Mouse (Mus musculus): Measurements from ENCODE around the gene Gm10961. TPM values are rescaled to one million over a fixed set of nuclear protein-coding genes. Genes with fewer than 3 reads are reported as not detected.

Gm10961 gene
- polyA plus RNA-seq, 1 experiment = not detected

GRCm38 (mm10) chr3:107586504-107586903 is 44.6 kb upstream of the Gm10961 start:
- no peak overlapping the region for H3K4me3 ChIP-seq
- H3ac ChIP-seq (ENCODE audit: control insufficient read depth, insufficient read length) = no peak overlapping the region
- H3K36me3 ChIP-seq (ENCODE audit: control insufficient read depth, insufficient read depth) = no peaks in the 10 kb centered on the region
- no peaks in the 10 kb centered on the region for H3K79me2 ChIP-seq (ENCODE audit: control insufficient read depth, insufficient read depth)
- H3K27me3 ChIP-seq (ENCODE audit: control insufficient read depth, insufficient read depth, insufficient read length) = peaks cover 76% of the 10 kb centered on the region
- H3K4me2 ChIP-seq (ENCODE audit: low read depth) = no peak overlapping the region
- no peak for TF ChIP-seq TCF12 (IDR thresholded peaks at IDR 0.05; ENCODE audit: insufficient read depth, poor library complexity, severe bottlenecking)
- TF ChIP-seq E2F4 (IDR thresholded peaks at IDR 0.05; ENCODE audit: insufficient read depth) = no peak
- TF ChIP-seq USF1 (IDR thresholded peaks at IDR 0.05; ENCODE audit: low read depth) = no peak
- TF ChIP-seq POLR2AphosphoS2 (IDR thresholded peaks at IDR 0.05; ENCODE audit: insufficient read length, low read depth) = no peak
- TF ChIP-seq MYOD1 (IDR thresholded peaks at IDR 0.05; ENCODE audit: control insufficient read depth in 1 of 3, insufficient read length in 2 of 3, low read depth in 2 of 3) = no peak
- TF ChIP-seq MAX (IDR thresholded peaks at IDR 0.05; ENCODE audit: low read depth) = no peak
- no peak for TF ChIP-seq TCF3 (IDR thresholded peaks at IDR 0.05; ENCODE audit: insufficient read length, low read depth)
- no peak for TF ChIP-seq REST (IDR thresholded peaks at IDR 0.05; ENCODE audit: insufficient read depth, insufficient read length)
- TF ChIP-seq SRF (IDR thresholded peaks at IDR 0.05; ENCODE audit: control insufficient read depth, insufficient read length, low read depth) = no peak
- no peak for TF ChIP-seq POLR2A (IDR thresholded peaks at IDR 0.05; ENCODE audit: insufficient read length, low read depth)
- TF ChIP-seq MYOG (IDR thresholded peaks at IDR 0.05; ENCODE audit: control insufficient read depth in 1 of 3, insufficient read depth in 1 of 3, insufficient read length in 2 of 3, low read depth in 2 of 3) = no peak
- no peak for TF ChIP-seq CEBPB (IDR thresholded peaks at IDR 0.05; ENCODE audit: insufficient read depth, poor library complexity, severe bottlenecking)

- no peaks in the 10 kb centered on the region for H3K36me3 ChIP-seq (ENCODE audit: control insufficient read depth, insufficient read depth)
- no peaks in the 10 kb centered on the region for H3K79me2 ChIP-seq (ENCODE audit: control insufficient read depth, insufficient read depth)
- H3K4me3 ChIP-seq = no peak overlapping the region
- H3K4me2 ChIP-seq (ENCODE audit: low read depth) = no peak overlapping the region
- no peak overlapping the region for H3ac ChIP-seq (ENCODE audit: control insufficient read depth, insufficient read length)
- no peak for TF ChIP-seq MYOD1 (IDR thresholded peaks at IDR 0.05; ENCODE audit: control insufficient read depth in 1 of 3, insufficient read length in 2 of 3, low read depth in 2 of 3)
- TF ChIP-seq MYOG (IDR thresholded peaks at IDR 0.05; ENCODE audit: control insufficient read depth in 1 of 3, insufficient read depth in 1 of 3, insufficient read length in 2 of 3, low read depth in 2 of 3) = no peak
- no peak for TF ChIP-seq TCF12 (IDR thresholded peaks at IDR 0.05; ENCODE audit: insufficient read depth, poor library complexity, severe bottlenecking)
- TF ChIP-seq POLR2AphosphoS2 (IDR thresholded peaks at IDR 0.05; ENCODE audit: insufficient read length, low read depth) = no peak
- no peak for TF ChIP-seq SRF (IDR thresholded peaks at IDR 0.05; ENCODE audit: control insufficient read depth, insufficient read length, low read depth)
- TF ChIP-seq CEBPB (IDR thresholded peaks at IDR 0.05; ENCODE audit: insufficient read depth, poor library complexity, severe bottlenecking) = no peak
- no peak for TF ChIP-seq USF1 (IDR thresholded peaks at IDR 0.05; ENCODE audit: low read depth)
- no peak for TF ChIP-seq POLR2A (IDR thresholded peaks at IDR 0.05; ENCODE audit: insufficient read length, low read depth)
- no peak for TF ChIP-seq REST (IDR thresholded peaks at IDR 0.05; ENCODE audit: insufficient read depth, insufficient read length)
- no peak for TF ChIP-seq MAX (IDR thresholded peaks at IDR 0.05; ENCODE audit: low read depth)
- TF ChIP-seq E2F4 (IDR thresholded peaks at IDR 0.05; ENCODE audit: insufficient read depth) = no peak
- TF ChIP-seq TCF3 (IDR thresholded peaks at IDR 0.05; ENCODE audit: insufficient read length, low read depth) = no peak
- H3K27me3 ChIP-seq (ENCODE audit: control insufficient read depth, insufficient read depth, insufficient read length) = peaks cover 70% of the 10 kb centered on the region
Observed at GRCm38 (mm10) chr3:107591612-107592011, 39.5 kb upstream of the Gm10961 start.

- no peak overlapping the region for H3K4me3 ChIP-seq
- peaks cover 68% of the 10 kb centered on the region for H3K27me3 ChIP-seq (ENCODE audit: control insufficient read depth, insufficient read depth, insufficient read length)
- no peak overlapping the region for H3ac ChIP-seq (ENCODE audit: control insufficient read depth, insufficient read length)
- TF ChIP-seq TCF12 (IDR thresholded peaks at IDR 0.05; ENCODE audit: insufficient read depth, poor library complexity, severe bottlenecking) (no peak), MAX (IDR thresholded peaks at IDR 0.05; ENCODE audit: low read depth) (no peak), POLR2A (IDR thresholded peaks at IDR 0.05; ENCODE audit: insufficient read length, low read depth) (no peak), MYOG (IDR thresholded peaks at IDR 0.05; ENCODE audit: control insufficient read depth in 1 of 3, insufficient read depth in 1 of 3, insufficient read length in 2 of 3, low read depth in 2 of 3) (no peak), USF1 (IDR thresholded peaks at IDR 0.05; ENCODE audit: low read depth) (no peak), SRF (IDR thresholded peaks at IDR 0.05; ENCODE audit: control insufficient read depth, insufficient read length, low read depth) (no peak), MYOD1 (IDR thresholded peaks at IDR 0.05; ENCODE audit: control insufficient read depth in 1 of 3, insufficient read length in 2 of 3, low read depth in 2 of 3) (no peak), E2F4 (IDR thresholded peaks at IDR 0.05; ENCODE audit: insufficient read depth) (no peak), POLR2AphosphoS2 (IDR thresholded peaks at IDR 0.05; ENCODE audit: insufficient read length, low read depth) (no peak), TCF3 (IDR thresholded peaks at IDR 0.05; ENCODE audit: insufficient read length, low read depth) (no peak), REST (IDR thresholded peaks at IDR 0.05; ENCODE audit: insufficient read depth, insufficient read length) (no peak), CEBPB (IDR thresholded peaks at IDR 0.05; ENCODE audit: insufficient read depth, poor library complexity, severe bottlenecking) (no peak)
- H3K4me2 ChIP-seq (ENCODE audit: low read depth) = no peak overlapping the region
- no peaks in the 10 kb centered on the region for H3K79me2 ChIP-seq (ENCODE audit: control insufficient read depth, insufficient read depth)
- no peaks in the 10 kb centered on the region for H3K36me3 ChIP-seq (ENCODE audit: control insufficient read depth, insufficient read depth)
Observed at GRCm38 (mm10) chr3:107593632-107594031, 37.5 kb upstream of the Gm10961 start.

GRCm38 (mm10) chr3:107594662-107595263 is 36.4 kb upstream of the Gm10961 start, which contains the start of gene Alx3:
Alx3 (plus strand) TSS chr3:107595031.
- no peak within 1 kb of the TSS for H3K4me3 ChIP-seq
- H3K27me3 ChIP-seq (ENCODE audit: control insufficient read depth, insufficient read depth, insufficient read length) = peaks cover 67% of the 10 kb centered on the region
- H3ac ChIP-seq (ENCODE audit: control insufficient read depth, insufficient read length) = no peak within 1 kb of the TSS
- H3K79me2 ChIP-seq (ENCODE audit: control insufficient read depth, insufficient read depth) = no peaks in the 10 kb centered on the region
- TF ChIP-seq POLR2AphosphoS2 (IDR thresholded peaks at IDR 0.05; ENCODE audit: insufficient read length, low read depth) (no peak), SRF (IDR thresholded peaks at IDR 0.05; ENCODE audit: control insufficient read depth, insufficient read length, low read depth) (no peak), TCF12 (IDR thresholded peaks at IDR 0.05; ENCODE audit: insufficient read depth, poor library complexity, severe bottlenecking) (no peak), REST (IDR thresholded peaks at IDR 0.05; ENCODE audit: insufficient read depth, insufficient read length) (no peak), USF1 (IDR thresholded peaks at IDR 0.05; ENCODE audit: low read depth) (no peak), POLR2A (IDR thresholded peaks at IDR 0.05; ENCODE audit: insufficient read length, low read depth) (no peak), CEBPB (IDR thresholded peaks at IDR 0.05; ENCODE audit: insufficient read depth, poor library complexity, severe bottlenecking) (no peak), TCF3 (IDR thresholded peaks at IDR 0.05; ENCODE audit: insufficient read length, low read depth) (no peak), MYOG (IDR thresholded peaks at IDR 0.05; ENCODE audit: control insufficient read depth in 1 of 3, insufficient read depth in 1 of 3, insufficient read length in 2 of 3, low read depth in 2 of 3) (no peak), E2F4 (IDR thresholded peaks at IDR 0.05; ENCODE audit: insufficient read depth) (no peak), MYOD1 (IDR thresholded peaks at IDR 0.05; ENCODE audit: control insufficient read depth in 1 of 3, insufficient read length in 2 of 3, low read depth in 2 of 3) (no peak), MAX (IDR thresholded peaks at IDR 0.05; ENCODE audit: low read depth) (no peak)
- no peaks in the 10 kb centered on the region for H3K36me3 ChIP-seq (ENCODE audit: control insufficient read depth, insufficient read depth)
- H3K4me2 ChIP-seq (ENCODE audit: low read depth) = no peak within 1 kb of the TSS

All from myocyte (in vitro differentiated cells).